Mouse (Mus musculus) stomach, embryonic 16.5 days (tissue): Measurements from ENCODE around the gene Cers6. TPM values are rescaled to one million over a fixed set of nuclear protein-coding genes. Genes with fewer than 3 reads are reported as not detected.

ENCODE experiments used
- ATAC-seq: fragments of 200-750 bp; cut with Nextera tagmentation; 2 replicates; pipeline ENCODE4 v1.8.0; 2017; ENCODE audit warnings: moderate number of reproducible peaks, moderate TSS enrichment; ENCODE audit not compliant: insufficient read depth, low FRiP score
- H3K27ac ChIP-seq: fragments of 300-500 bp; sonication (generic); 2 replicates; pipeline ENCODE4 v1.5.1; 2014; ENCODE audit warnings: low read length
- H3K27me3 ChIP-seq: fragments of 300-500 bp; sonication (generic); 2 replicates; pipeline ENCODE4 v1.6.1; 2014; ENCODE audit warnings: low read length, control low read depth, mixed read lengths; ENCODE audit not compliant: control insufficient read depth, insufficient read depth
- H3K36me3 ChIP-seq: fragments of 300-500 bp; sonication (generic); 2 replicates; pipeline ENCODE4 v1.6.1; 2014; ENCODE audit warnings: low read length; ENCODE audit not compliant: control insufficient read depth, insufficient read depth
- H3K4me1 ChIP-seq: fragments of 300-500 bp; sonication (generic); 2 replicates; pipeline ENCODE4 v1.6.1; 2014; ENCODE audit warnings: low read length, control low read depth, mixed read lengths; ENCODE audit not compliant: control insufficient read depth, insufficient read depth
- H3K4me2 ChIP-seq: fragments of 300-500 bp; sonication (generic); 2 replicates; pipeline ENCODE4 v1.6.1; 2014; ENCODE audit warnings: low read depth, low read length, mixed read lengths
- H3K4me3 ChIP-seq: fragments of 300-500 bp; sonication (generic); replicated peaks from 2 replicates; pipeline ENCODE4 v1.5.1; 2014; ENCODE audit warnings: mild to moderate bottlenecking, low read length
- H3K9ac ChIP-seq: fragments of 300-500 bp; sonication (generic); 2 replicates; pipeline ENCODE4 v1.6.1; 2014; ENCODE audit warnings: low read length
- H3K9me3 ChIP-seq: fragments of 300-500 bp; sonication (generic); replicated peaks from 2 replicates; pipeline ENCODE4 v1.6.1; 2016; ENCODE audit warnings: low read length, control low read depth; ENCODE audit not compliant: control insufficient read depth
- WGBS: fragments of 180-500 bp; shearing (Covaris S2); extraction: QIAGEN DNeasy Blood & Tissue Kit; methylation state at CpG from one replicate; pipeline ENCODE4 v1.1.7; 2014; 5-methylcytosine and 5-hydroxymethylcytosine counted together
- polyA plus RNA-seq: library from polyadenylated mRNA; unstranded; fragments of >200 nt; fragmentation: Nextera tagmentation; extraction: Ambion mirVana; gene quantifications from 2 replicates; pipeline ENCODE4 v1.2.1, GENCODE M21; 2015

The Cers6 gene
- polyA plus RNA-seq, 1 experiment from 2014 or later: 26.0 TPM

GRCm38 (mm10) chr2:69125425-69125824 is 264.2 kb downstream of the Cers6 start:
- no peak for ATAC-seq
- Histone ChIP-seq H3K4me2 (no peak overlapping the region), H3K4me3 (no peak overlapping the region), H3K27ac (no peak overlapping the region), H3K27me3 (no peaks in the 10 kb centered on the region), H3K36me3 (no peaks in the 10 kb centered on the region), H3K4me1 (peaks cover 11% of the 10 kb centered on the region), H3K9ac (no peak overlapping the region), H3K9me3 (no peaks in the 10 kb centered on the region)
- WGBS: 76% methylated on average over 3 of the region's 3 CpGs

GRCm38 (mm10) chr2:69128321-69128720 is 267.1 kb downstream of the Cers6 start:
- no peak overlapping the region for H3K9ac ChIP-seq
- 78% methylated on average over 7 of the region's 7 CpGs for WGBS
- H3K4me3 ChIP-seq: no peak overlapping the region
- H3K4me2 ChIP-seq: no peak overlapping the region
- 0 out of 2 replicates have a peak overlapping the region, but pooled peaks have one; percentile 10 for H3K27ac ChIP-seq
- no peaks in the 10 kb centered on the region for H3K9me3 ChIP-seq
- no peaks in the 10 kb centered on the region for H3K36me3 ChIP-seq
- no peaks in the 10 kb centered on the region for H3K27me3 ChIP-seq
- no peak for ATAC-seq
- H3K4me1 ChIP-seq: peaks cover 11% of the 10 kb centered on the region

DNA sequence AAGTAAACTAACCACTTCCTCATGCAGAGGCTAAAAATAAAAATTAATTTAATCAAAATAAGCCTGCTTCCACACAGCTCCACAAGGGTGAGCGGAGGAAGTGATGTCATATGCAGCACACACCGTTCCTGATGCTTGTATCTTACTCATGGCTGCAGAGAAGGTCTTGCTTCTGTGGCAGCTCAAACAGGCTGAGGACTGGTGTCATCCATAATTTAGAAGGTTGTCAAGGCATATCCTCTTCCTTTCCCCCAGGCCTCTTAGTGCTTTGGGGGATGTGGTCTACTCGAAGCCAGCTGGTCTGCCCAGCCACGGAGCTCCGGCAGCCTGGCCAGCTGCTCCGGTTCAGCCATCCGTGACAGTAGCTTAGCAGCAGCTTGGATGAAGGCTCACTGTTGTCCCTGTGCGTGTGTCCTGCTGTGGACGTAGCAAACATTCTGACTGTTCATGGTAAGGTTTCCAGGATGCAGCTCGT is 267.7 kb downstream of the Cers6 start:
- H3K27me3 ChIP-seq: no peaks in the 10 kb centered on the region
- peak; percentile 77 for ATAC-seq
- H3K4me1 ChIP-seq: peaks cover 11% of the 10 kb centered on the region
- peak overlapping the region; percentile 79 for H3K27ac ChIP-seq
- H3K9ac ChIP-seq: 0 out of 2 replicates have a peak overlapping the region, but pooled peaks have one; percentile 5
- H3K36me3 ChIP-seq: no peaks in the 10 kb centered on the region
- peak overlapping the region; percentile 20; the same call in 1 of the 2 replicates for H3K4me2 ChIP-seq
- H3K4me3 ChIP-seq: no peak overlapping the region
- no peaks in the 10 kb centered on the region for H3K9me3 ChIP-seq
- 47% methylated on average over 10 of the region's 10 CpGs for WGBS

DNA sequence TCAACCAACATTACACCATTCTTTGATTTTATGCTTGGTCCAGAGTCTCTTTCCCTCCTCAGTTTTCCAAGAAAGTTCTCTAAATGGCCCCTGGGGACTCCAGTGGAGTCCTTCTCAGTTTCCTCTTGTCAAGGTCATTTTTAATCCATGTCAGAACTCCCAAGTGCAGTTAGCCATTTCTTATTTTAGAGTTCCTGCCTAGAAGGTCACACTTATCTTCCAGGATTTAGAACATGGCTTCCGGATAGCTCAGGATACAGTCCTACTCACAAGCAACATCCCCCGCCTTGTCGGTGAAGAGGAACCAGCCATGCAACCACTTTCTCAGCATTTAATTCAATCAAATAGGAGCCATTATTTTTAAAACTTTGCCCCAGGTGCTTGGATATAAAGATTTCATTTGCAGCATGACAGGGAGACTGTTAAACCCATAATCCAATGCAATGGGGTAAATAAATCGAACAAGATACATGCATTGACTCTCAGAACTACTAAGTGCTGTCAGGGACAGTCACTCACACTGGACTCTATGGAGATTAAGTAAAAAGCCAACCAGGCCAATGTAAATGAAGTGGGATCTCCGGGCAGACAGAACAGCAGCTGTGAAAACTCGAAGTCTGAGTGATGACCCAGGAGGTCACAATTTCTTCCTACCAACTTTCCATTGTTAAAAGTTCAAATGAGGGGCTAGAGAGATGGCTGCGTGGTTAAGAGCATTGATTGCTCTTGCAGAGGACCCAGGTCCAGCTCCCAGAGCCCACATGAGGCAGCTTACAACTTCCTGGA is 268.4 kb downstream of the Cers6 start:
- no peaks in the 10 kb centered on the region for H3K36me3 ChIP-seq
- H3K27ac ChIP-seq: peak overlapping the region; percentile 79
- WGBS: 48% methylated on average over 7 of the region's 7 CpGs
- H3K9ac ChIP-seq: no peak overlapping the region
- H3K4me1 ChIP-seq: peaks cover 11% of the 10 kb centered on the region
- H3K27me3 ChIP-seq: no peaks in the 10 kb centered on the region
- no peaks in the 10 kb centered on the region for H3K9me3 ChIP-seq
- no peak overlapping the region; the same call in 1 of the 2 replicates for H3K4me2 ChIP-seq
- no peak overlapping the region for H3K4me3 ChIP-seq
- ATAC-seq: peak; percentile 37; the same call in 1 of the 2 replicates

GRCm38 (mm10) chr2:69132046-69132445 is 270.8 kb downstream of the Cers6 start:
- no peak for ATAC-seq
- 47% methylated on average over 3 of the region's 3 CpGs for WGBS
- Histone ChIP-seq H3K27me3 (no peaks in the 10 kb centered on the region), H3K9me3 (no peaks in the 10 kb centered on the region), H3K4me3 (no peak overlapping the region), H3K4me1 (peaks cover 26% of the 10 kb centered on the region), H3K36me3 (no peaks in the 10 kb centered on the region), H3K9ac (no peak overlapping the region), H3K4me2 (no peak overlapping the region), H3K27ac (no peak overlapping the region)

GRCm38 (mm10) chr2:69132488-69133040 is 271.3 kb downstream of the Cers6 start:
- no peak for ATAC-seq
- no peaks in the 10 kb centered on the region for H3K36me3 ChIP-seq
- H3K4me1 ChIP-seq: peaks cover 26% of the 10 kb centered on the region
- 52% methylated on average over 5 of the region's 5 CpGs for WGBS
- H3K27me3 ChIP-seq: no peaks in the 10 kb centered on the region
- H3K9ac ChIP-seq: no peak overlapping the region
- H3K27ac ChIP-seq: no peak overlapping the region
- no peak overlapping the region for H3K4me3 ChIP-seq
- H3K4me2 ChIP-seq: no peak overlapping the region
- no peaks in the 10 kb centered on the region for H3K9me3 ChIP-seq

DNA sequence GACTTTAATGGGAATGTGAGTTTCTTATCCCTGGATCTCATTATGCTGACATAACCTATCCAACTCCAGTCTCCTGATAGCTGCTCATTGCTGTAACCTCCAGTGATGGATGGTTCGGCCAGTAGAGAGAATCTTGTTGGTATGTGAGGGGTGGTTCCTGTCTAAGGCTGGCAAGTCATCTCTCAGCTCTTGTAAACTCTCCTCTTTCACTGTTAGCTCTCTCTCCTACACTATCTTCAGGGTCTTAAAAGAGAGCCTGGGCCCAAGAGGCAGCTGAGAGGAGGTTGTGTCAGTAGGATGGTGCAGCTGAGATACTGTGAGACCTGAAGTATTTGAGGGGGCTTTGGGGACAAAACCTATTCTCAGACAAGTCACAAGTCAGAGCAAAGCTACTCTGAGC is 272.9 kb downstream of the Cers6 start:
- ATAC-seq: no peak
- no peak overlapping the region for H3K27ac ChIP-seq

GRCm38 (mm10) chr2:69134937-69135336 is 273.7 kb downstream of the Cers6 start:
- Histone ChIP-seq H3K4me3 (no peak overlapping the region), H3K36me3 (no peaks in the 10 kb centered on the region), H3K9ac (no peak overlapping the region), H3K4me2 (0 out of 2 replicates have a peak overlapping the region, but pooled peaks have one; percentile 53), H3K4me1 (peaks cover 16% of the 10 kb centered on the region), H3K9me3 (no peaks in the 10 kb centered on the region), H3K27me3 (no peaks in the 10 kb centered on the region), H3K27ac (peak overlapping the region; percentile 77)
- no peak; the same call in 1 of the 2 replicates for ATAC-seq
- WGBS: 61% methylated on average over 9 of the region's 9 CpGs

More for the DNA sequence above, 272.9 kb downstream of the Cers6 start:
- Histone ChIP-seq H3K27me3 (no peaks in the 10 kb centered on the region), H3K9ac (no peak overlapping the region), H3K4me2 (no peak overlapping the region), H3K9me3 (no peaks in the 10 kb centered on the region), H3K4me1 (peaks cover 21% of the 10 kb centered on the region), H3K4me3 (no peak overlapping the region), H3K36me3 (no peaks in the 10 kb centered on the region)
- WGBS: 73% methylated on average over 1 of the region's 1 CpGs
